Mouse (Mus musculus) liver, adult 2 months (tissue): ENCODE results near the gene Hipk2.

Experiments used
- CTCF ChIP-seq: fragments of 200-500 bp; IDR thresholded peaks from 2 replicates; pipeline ENCODE4 v1.5.1; 2011; ENCODE audit warnings: low read depth, low read length, control low read depth
- POLR2A ChIP-seq: fragments of 200-500 bp; IDR thresholded peaks from 2 replicates; pipeline ENCODE4 v1.6.1; 2011; ENCODE audit warnings: low read length, control low read depth; ENCODE audit not compliant: insufficient read depth; ENCODE audit errors: extremely low read depth

- TF ChIP-seq CTCF (no peak), POLR2A (no peak)
Observed at GRCm38 (mm10) chr6:38815582-38815981, 60.4 kb downstream of the Hipk2 start.
